Mouse (Mus musculus) cortical plate, adult 2 months (tissue): ENCODE measurements at regions not wholly inside any gene's neighbourhood (a gene's known extent, or its start where the extent isn't known, plus 50 kb on each side); places are given as distances from the start of the nearest gene placed in this dataset.

Experiments
- CTCF ChIP-seq: fragments of 200-500 bp; IDR thresholded peaks from 2 replicates; pipeline ENCODE4 v1.5.1; 2011; ENCODE audit warnings: mild to moderate bottlenecking, control low read depth, low read length; ENCODE audit not compliant: insufficient read depth; ENCODE audit errors: extremely low read depth
- POLR2A ChIP-seq: fragments of 200-500 bp; IDR thresholded peaks from 2 replicates; pipeline ENCODE4 v1.6.1; 2011; ENCODE audit warnings: mild to moderate bottlenecking, low read length, control low read depth; ENCODE audit not compliant: insufficient read depth; ENCODE audit errors: extremely low read depth

- TF ChIP-seq CTCF (no peak), POLR2A (no peak)
Observed at GRCm38 (mm10) chr10:97383881-97384280, 95.5 kb upstream of the Dcn start.
